Mouse (Mus musculus): Measurements from ENCODE around the gene Sptbn1. TPM values are rescaled to one million over a fixed set of nuclear protein-coding genes. Genes with fewer than 3 reads are reported as not detected.

Sptbn1 gene
- total RNA-seq, 2 experiments from 2014 or later: 571 to 593 TPM

- intact Hi-C loops (cut with DNase I): loop anchor here (10.0 kb wide), 1 partner anchor 196 kb away; the partner anchor contains the start of gene Eml6
- no peak for DNase-seq
Observed at GRCm38 (mm10) chr11:30221043-30221442, 46.9 kb downstream of the Sptbn1 start.

- no peak for DNase-seq
Observed at GRCm38 (mm10) chr11:30218386-30218785, 49.6 kb downstream of the Sptbn1 start.

GRCm38 (mm10) chr11:30217496-30217895, 50.5 kb downstream of the Sptbn1 start:
- intact Hi-C loops (cut with DNase I): no loop called here
- no peak for DNase-seq

More at GRCm38 (mm10) chr11:30218386-30218785, 49.6 kb downstream of the Sptbn1 start:
- intact Hi-C loops (cut with DNase I): no loop called here

- intact Hi-C loops (cut with DNase I): no loop called here
- DNase-seq: peak; percentile 39 to 49
Observed at GRCm38 (mm10) chr11:30211663-30212416, 56.1 kb downstream of the Sptbn1 start.

DNA sequence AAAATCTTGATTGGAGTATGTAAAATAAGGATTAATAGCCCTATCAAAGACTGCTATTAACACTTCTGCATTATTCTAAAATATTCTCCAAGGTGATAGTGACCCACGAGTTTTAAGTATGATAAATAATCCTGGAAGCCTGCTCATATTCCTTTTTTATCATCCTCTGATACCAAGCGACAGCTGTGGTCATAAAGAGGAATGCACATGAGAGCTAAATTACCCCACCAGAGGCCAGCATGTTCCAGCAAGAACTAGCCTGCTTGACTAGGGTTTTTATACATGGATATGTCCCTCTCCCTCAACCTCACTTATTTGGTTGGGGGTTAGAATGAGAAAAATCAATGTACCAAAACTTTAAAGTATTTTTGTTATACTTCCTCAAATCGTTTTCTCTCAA, 56.8 kb downstream of the Sptbn1 start:
- DNase-seq: no peak
- intact Hi-C loops (cut with DNase I): no loop called here

- intact Hi-C loops (cut with DNase I): no loop called here
- DNase-seq: no peak
Observed at GRCm38 (mm10) chr11:30210100-30210811, 57.7 kb downstream of the Sptbn1 start.

GRCm38 (mm10) chr11:30209495-30209894, 58.5 kb downstream of the Sptbn1 start:
- intact Hi-C loops (cut with DNase I): no loop called here
- peak in 1 of 2 experiments; percentile 44 for DNase-seq

GRCm38 (mm10) chr11:30204398-30204797, 63.6 kb downstream of the Sptbn1 start:
- no peak for DNase-seq
- intact Hi-C loops (cut with DNase I): no loop called here

GRCm38 (mm10) chr11:30200391-30200790, 67.6 kb downstream of the Sptbn1 start:
- no peak for DNase-seq
- intact Hi-C loops (cut with DNase I): no loop called here

- intact Hi-C loops (cut with DNase I): no loop called here
- DNase-seq: peak; percentile 69 to 74
Observed at GRCm38 (mm10) chr11:30198091-30198675, 69.8 kb downstream of the Sptbn1 start.

DNA sequence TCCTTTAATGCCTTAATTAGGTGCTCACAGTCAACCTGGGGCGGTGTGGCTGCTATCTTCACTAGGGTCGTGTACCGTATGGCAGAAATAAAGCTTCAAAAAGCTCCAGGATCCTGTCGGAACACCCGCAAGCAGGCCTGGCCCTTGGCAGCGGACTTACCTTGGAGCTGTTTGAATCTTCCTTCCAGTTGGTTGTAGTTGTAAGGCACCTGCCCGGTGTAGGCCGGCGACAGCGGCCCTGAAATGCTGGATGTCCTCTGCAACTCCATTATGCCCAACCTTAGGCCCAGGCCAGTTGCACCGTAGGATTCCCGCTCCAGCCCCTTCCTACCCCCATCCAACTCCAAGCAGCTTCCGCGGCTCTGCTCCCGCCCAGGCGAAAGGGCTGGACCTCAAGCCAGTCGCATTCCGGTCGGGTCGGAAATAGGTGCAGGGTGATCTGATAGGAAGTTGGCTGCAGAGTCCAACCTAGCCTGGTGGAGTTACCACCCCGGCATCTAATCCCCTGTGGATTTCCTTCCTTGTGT, 70.3 kb downstream of the Sptbn1 start:
- DNase-seq: peak in 1 of 2 experiments; percentile 73
- intact Hi-C loops (cut with DNase I): loop anchor here (2.0 kb wide), 1 partner anchor 35 kb away; no protein-coding TSS in a partner anchor

DNA sequence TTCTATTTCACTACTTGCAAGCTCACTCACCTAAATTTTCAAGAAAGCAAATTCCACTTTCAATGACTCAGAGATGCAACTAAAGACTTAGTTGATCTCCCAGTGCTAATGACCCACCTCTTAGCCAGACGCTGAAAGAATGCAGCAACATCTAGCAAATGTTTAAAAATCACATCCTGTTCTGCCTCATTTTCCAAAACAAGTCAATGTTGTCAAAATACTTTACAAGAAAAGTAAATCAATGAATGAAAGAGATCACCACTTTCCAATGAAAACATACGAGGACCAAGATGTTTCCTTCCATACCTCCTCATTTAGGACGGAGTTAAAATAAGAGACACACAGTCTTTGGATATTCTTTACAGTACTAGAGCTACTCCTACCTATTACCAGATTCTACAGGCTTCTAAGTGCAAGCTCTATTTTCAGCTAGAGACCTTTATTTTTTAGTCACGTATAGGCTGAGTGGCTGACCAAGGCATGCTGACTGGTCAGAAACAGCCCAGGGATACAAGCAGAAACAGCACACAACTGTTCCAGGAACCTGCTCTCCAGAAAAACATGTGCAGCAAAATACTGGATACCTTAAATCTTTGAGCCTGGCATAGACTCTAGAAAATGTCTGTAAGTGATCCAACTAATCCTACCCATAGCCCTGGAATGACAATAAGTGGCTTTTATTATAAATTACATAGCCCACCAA, 71.5 kb downstream of the Sptbn1 start:
- DNase-seq: no peak
- intact Hi-C loops (cut with DNase I): loop anchor here (2.0 kb wide), 1 partner anchor 34 kb away; no protein-coding TSS in a partner anchor

- intact Hi-C loops (cut with DNase I): loop anchor here (2.0 kb wide), 1 partner anchor 33 kb away; no protein-coding TSS in a partner anchor
- no peak for DNase-seq
Observed at GRCm38 (mm10) chr11:30195756-30196155, 72.2 kb downstream of the Sptbn1 start.

GRCm38 (mm10) chr11:30194800-30195199, 73.2 kb downstream of the Sptbn1 start:
- no peak for DNase-seq
- intact Hi-C loops (cut with DNase I): no loop called here

GRCm38 (mm10) chr11:30190959-30191358, 77.0 kb downstream of the Sptbn1 start:
- intact Hi-C loops (cut with DNase I): no loop called here
- no peak for DNase-seq

- intact Hi-C loops (cut with DNase I): no loop called here
- no peak for DNase-seq
Observed at GRCm38 (mm10) chr11:30190119-30190518, 77.9 kb downstream of the Sptbn1 start.

DNA sequence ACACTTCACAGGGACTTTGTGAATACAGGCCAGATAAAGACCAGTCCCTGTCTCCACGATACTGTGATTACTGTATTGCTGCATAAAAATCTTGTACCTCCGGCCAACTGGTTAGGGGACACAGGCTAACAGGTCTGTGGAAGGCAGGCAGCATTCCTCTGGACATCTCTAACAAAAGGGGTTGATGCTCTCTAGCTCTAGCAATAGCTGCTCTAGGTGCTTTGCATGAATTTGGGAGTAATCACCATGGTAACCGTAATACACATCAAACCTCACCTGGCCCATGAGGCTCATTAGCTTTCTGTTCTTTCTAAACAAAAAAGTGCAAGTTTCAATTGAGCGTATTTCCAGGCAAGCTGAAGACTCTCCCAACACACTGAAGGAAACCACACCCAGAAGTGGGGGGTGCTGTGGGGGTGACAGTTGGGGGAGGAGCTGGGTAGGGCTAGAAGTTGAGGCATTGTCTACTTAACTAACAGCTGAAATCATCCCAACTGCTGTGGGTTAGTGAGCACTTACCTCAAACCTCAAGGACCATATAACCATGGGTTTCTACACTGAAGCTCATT, 81.0 kb downstream of the Sptbn1 start:
- intact Hi-C loops (cut with DNase I): no loop called here
- peak; percentile 44 to 47 for DNase-seq

DNA sequence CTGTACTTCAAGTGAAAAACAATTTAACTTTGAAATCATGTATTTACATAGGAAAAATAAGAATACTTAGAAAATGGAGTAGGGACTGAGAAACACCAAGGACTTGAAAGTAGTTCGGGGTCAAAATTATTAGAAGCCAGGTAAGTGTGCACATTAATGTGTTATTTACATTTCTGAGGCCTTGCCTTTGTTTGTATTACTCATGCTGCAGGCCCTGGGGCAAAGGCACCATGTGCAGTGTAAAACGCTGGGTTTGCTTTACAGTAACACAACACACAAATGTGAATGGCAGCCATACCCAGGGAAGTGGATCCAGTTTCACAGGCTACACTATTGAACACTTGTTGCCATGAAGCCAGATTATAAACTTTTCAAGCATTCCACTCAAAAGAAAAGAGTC, 83.4 kb downstream of the Sptbn1 start:
- DNase-seq: no peak
- intact Hi-C loops (cut with DNase I): no loop called here

- DNase-seq: no peak
- intact Hi-C loops (cut with DNase I): no loop called here
Observed at GRCm38 (mm10) chr11:30182716-30183411, 85.1 kb downstream of the Sptbn1 start.

- intact Hi-C loops (cut with DNase I): no loop called here
- DNase-seq: no peak
Observed at GRCm38 (mm10) chr11:30178193-30178592, 89.8 kb downstream of the Sptbn1 start.
